Mouse (Mus musculus) central nervous system, embryonic 18 days (tissue): ENCODE data around the gene Atad5. TPM values are rescaled to one million over a fixed set of nuclear protein-coding genes. Genes with fewer than 3 reads are reported as not detected.

Source experiments
- polyA plus RNA-seq: library from polyadenylated mRNA; depleted of rRNA; stranded (reverse); fragments of >200 nt; gene quantifications from 2 replicates; pipeline ENCODE4 v1.2.3, GENCODE M21; 2012; rRNA removed

The Atad5 gene
- 7.6 and 8.4 TPM in 2 replicates for polyA plus RNA-seq

GRCm38 (mm10) chr11:80088917-80089816 lies at the start of gene Atad5:
Gene Atad5, plus strand, starts transcription at chr11:80089400.

GRCm38 (mm10) chr11:80080826-80081728 lies 8.1 kb upstream of the Atad5 start, which contains the start of gene Crlf3:
Gene Crlf3, minus strand, starts transcription at chr11:80080991.

GRCm38 (mm10) chr11:80141825-80142521 lies 52.8 kb downstream of the Atad5 start, which contains the start of gene Tefm:
Gene Tefm, minus strand, starts transcription at chr11:80142175.

GRCm38 (mm10) chr11:80153857-80154495 lies 64.8 kb downstream of the Atad5 start, which contains the start of gene Adap2:
Gene Adap2, plus strand, starts transcription at chr11:80154105.

GRCm38 (mm10) chr11:80183705-80184255 lies 94.6 kb downstream of the Atad5 start, which contains the start of gene Rnf135:
Gene Rnf135, plus strand, starts transcription at chr11:80183851.

Other genes with a start within 250 kb of the Atad5 start
- 25.5 and 27.8 TPM in 2 replicates for gene Utp6, start 127.0 kb upstream of the Atad5 start, polyA plus RNA-seq
- 25.7 and 27.1 TPM in 2 replicates for gene Suz12, start 96.3 kb upstream of the Atad5 start, polyA plus RNA-seq
- gene Crlf3, start 8.4 kb upstream of the Atad5 start, polyA plus RNA-seq = 10.5 and 12.1 TPM in 2 replicates
- gene Tefm, start 52.8 kb downstream of the Atad5 start, polyA plus RNA-seq = 12.7 and 14.0 TPM in 2 replicates
- gene Adap2, start 64.7 kb downstream of the Atad5 start, polyA plus RNA-seq = 1.7 and 2.2 TPM in 2 replicates
- gene Rnf135, start 94.5 kb downstream of the Atad5 start, polyA plus RNA-seq = 1.8 and 2.2 TPM in 2 replicates
- gene Rhot1, start 119.6 kb downstream of the Atad5 start, polyA plus RNA-seq = 55.7 and 56.4 TPM in 2 replicates
- gene Rhbdl3, start 211.5 kb downstream of the Atad5 start, polyA plus RNA-seq = 4.9 and 5.7 TPM in 2 replicates